Mouse (Mus musculus) right cerebral cortex, postnatal 14 days (tissue): ENCODE measurements at regions not wholly inside any gene's neighbourhood (a gene's known extent, or its start where the extent isn't known, plus 50 kb on each side); places are given as distances from the start of the nearest gene placed in this dataset.

ENCODE experiments used
- DNase-seq: peaks from one replicate; pipeline ENCODE4 v3.0.0; 2022

GRCm38 (mm10) chr5:100976736-100977135 lies 131.2 kb downstream of the Gpat3 start:
- no peak for DNase-seq

GRCm38 (mm10) chr5:100951210-100951609 lies 105.7 kb downstream of the Gpat3 start:
- no peak for DNase-seq
